Comparison of ENCODE assay signal across 17 mouse cellular contexts in genomic region chr17:75808524-75809326, GRCm38 (mm10).
DNase-seq lines count a peak whose midpoint lies in the region; ATAC-seq lines count a peak whose summit lies in the region.
"Had no signal": no experiment of that assay in that cellular context is flagged by ENCODE, and none has a peak within 500 bp of the region (broad histone marks: within the 10 kb centered on the region; RNA-seq: fewer than 3 reads in every experiment).

No protein-coding gene starts in this region.

- no peak for DNase-seq in forebrain, embryonic 11.5 days (ENCODE audit: low spot score)
- DNase-seq in forebrain, embryonic 10.5 days (ENCODE audit: extremely low spot score, low spot score), result no peak
- DNase-seq in midbrain, embryonic 11.5 days (ENCODE audit: low spot score, missing footprints), result no peak
- DNase-seq in midbrain, embryonic 10.5 days (ENCODE audit: low spot score), result no peak
- no peak for DNase-seq in natural killer cell, adult 2 months (ENCODE audit: low spot score in 2 of 2)
- no peak for DNase-seq in c-Kit-positive CD71-positive TER-119-positive erythroid progenitor cells, embryonic 14.5 days (ENCODE audit: low spot score)
- DNase-seq: cerebellum, adult 11-12 months; gastrocnemius, postnatal 10 days; heart, adult 2 months; heart, postnatal 10 days; layer of hippocampus, adult 9-11 months; lung, adult 2 months had no signal

- peaks cover 11% of the 10 kb centered on the region for H3K27me3 ChIP-seq in forebrain, embryonic 11.5 days (ENCODE audit: control insufficient read depth, insufficient read depth, low read length)
- peaks cover 88% of the 10 kb centered on the region for H3K27me3 ChIP-seq in forebrain, embryonic 10.5 days (ENCODE audit: poor library complexity, severe bottlenecking)
- H3K27me3 ChIP-seq in midbrain, embryonic 11.5 days (ENCODE audit: control insufficient read depth, insufficient read depth, low read length), result no peaks in the 10 kb centered on the region
- no peaks in the 10 kb centered on the region for H3K27me3 ChIP-seq in midbrain, embryonic 10.5 days (ENCODE audit: low read depth, poor library complexity, severe bottlenecking)
- peaks cover 35% of the 10 kb centered on the region for H3K27me3 ChIP-seq in forebrain, embryonic 12.5 days
- H3K27me3 ChIP-seq in liver, embryonic 16.5 days (ENCODE audit: control insufficient read depth, insufficient read depth, low read depth, low read length), result no peaks in the 10 kb centered on the region
- H3K27me3 ChIP-seq: embryonic facial prominence, embryonic 15.5 days had no signal

- H3K9ac ChIP-seq in forebrain, embryonic 11.5 days (ENCODE audit: low read length), result no peak overlapping the region
- no peak overlapping the region for H3K9ac ChIP-seq in midbrain, embryonic 11.5 days (ENCODE audit: low read length)
- no peak overlapping the region for H3K9ac ChIP-seq in forebrain, embryonic 12.5 days
- H3K9ac ChIP-seq in liver, embryonic 16.5 days (ENCODE audit: low read depth, low read length), result no peak overlapping the region
- H3K9ac ChIP-seq: embryonic facial prominence, embryonic 15.5 days had no signal

- no peak overlapping the region for H3K27ac ChIP-seq in forebrain, embryonic 11.5 days (ENCODE audit: low read depth, low read length)
- H3K27ac ChIP-seq in forebrain, embryonic 10.5 days, result no peak overlapping the region
- no peak overlapping the region for H3K27ac ChIP-seq in midbrain, embryonic 11.5 days (ENCODE audit: low read depth, low read length)
- H3K27ac ChIP-seq in midbrain, embryonic 10.5 days (replicated peaks), result no peak overlapping the region
- H3K27ac ChIP-seq in forebrain, embryonic 12.5 days, result no peak overlapping the region
- H3K27ac ChIP-seq in liver, embryonic 16.5 days (ENCODE audit: low read length), result peak overlapping the region; percentile 70
- H3K27ac ChIP-seq: embryonic facial prominence, embryonic 15.5 days; heart, adult 2 months; macrophage had no signal

- peak; percentile 82 for ATAC-seq in forebrain, embryonic 11.5 days (replicated peaks; ENCODE audit: low FRiP score)
- ATAC-seq in midbrain, embryonic 11.5 days (ENCODE audit: low FRiP score), result peak; percentile 61
- ATAC-seq in forebrain, embryonic 12.5 days (ENCODE audit: low FRiP score), result peak; percentile 85
- peak; percentile 48 for ATAC-seq in liver, embryonic 16.5 days (ENCODE audit: low read depth)
- ATAC-seq: inflammation-experienced regulatory T-cells, adult 6 months had no signal

- no peak overlapping the region for H3K4me3 ChIP-seq in forebrain, embryonic 11.5 days (ENCODE audit: low read depth, low read length)
- H3K4me3 ChIP-seq in forebrain, embryonic 10.5 days, result no peak overlapping the region
- H3K4me3 ChIP-seq in midbrain, embryonic 11.5 days (ENCODE audit: low read depth, low read length), result no peak overlapping the region
- no peak overlapping the region for H3K4me3 ChIP-seq in midbrain, embryonic 10.5 days
- no peak overlapping the region for H3K4me3 ChIP-seq in forebrain, embryonic 12.5 days (replicated peaks)
- H3K4me3 ChIP-seq in liver, embryonic 16.5 days (ENCODE audit: low read depth, low read length), result no peak overlapping the region
- H3K4me3 ChIP-seq: embryonic facial prominence, embryonic 15.5 days; heart, adult 2 months had no signal

- no peaks in the 10 kb centered on the region for H3K36me3 ChIP-seq in forebrain, embryonic 11.5 days (ENCODE audit: control insufficient read depth, insufficient read depth, low read length)
- no peaks in the 10 kb centered on the region for H3K36me3 ChIP-seq in forebrain, embryonic 10.5 days (replicated peaks)
- H3K36me3 ChIP-seq in midbrain, embryonic 11.5 days (ENCODE audit: control insufficient read depth, insufficient read depth, low read length), result no peaks in the 10 kb centered on the region
- no peaks in the 10 kb centered on the region for H3K36me3 ChIP-seq in midbrain, embryonic 10.5 days
- H3K36me3 ChIP-seq in forebrain, embryonic 12.5 days (replicated peaks), result no peaks in the 10 kb centered on the region
- no peaks in the 10 kb centered on the region for H3K36me3 ChIP-seq in liver, embryonic 16.5 days (ENCODE audit: control insufficient read depth, insufficient read depth)
- H3K36me3 ChIP-seq: embryonic facial prominence, embryonic 15.5 days had no signal

- 32% methylated on average over 6 of the region's 6 CpGs for whole genome bisulfite sequencing in forebrain, embryonic 11.5 days
- WGBS in forebrain, embryonic 10.5 days, result 37% methylated on average over 6 of the region's 6 CpGs
- WGBS in midbrain, embryonic 11.5 days, result 49% methylated on average over 6 of the region's 6 CpGs
- 53% methylated on average over 6 of the region's 6 CpGs for WGBS in midbrain, embryonic 10.5 days
- WGBS in forebrain, embryonic 12.5 days, result 26% methylated on average over 6 of the region's 6 CpGs
- 57% methylated on average over 6 of the region's 6 CpGs for WGBS in liver, embryonic 16.5 days (ENCODE audit: insufficient replicate concordance)

- no peaks in the 10 kb centered on the region; the same call in 1 of the 2 replicates for H3K4me1 ChIP-seq in forebrain, embryonic 11.5 days (replicated peaks; ENCODE audit: control insufficient read depth, insufficient read depth, low read length)
- peaks cover 47% of the 10 kb centered on the region for H3K4me1 ChIP-seq in forebrain, embryonic 10.5 days
- no peaks in the 10 kb centered on the region; the same call in 1 of the 2 replicates for H3K4me1 ChIP-seq in midbrain, embryonic 11.5 days (ENCODE audit: control insufficient read depth, insufficient read depth, low read length)
- H3K4me1 ChIP-seq in midbrain, embryonic 10.5 days, result peaks cover 30% of the 10 kb centered on the region
- peaks cover 16% of the 10 kb centered on the region; the same call in 1 of the 2 replicates for H3K4me1 ChIP-seq in forebrain, embryonic 12.5 days
- peaks cover 21% of the 10 kb centered on the region for H3K4me1 ChIP-seq in liver, embryonic 16.5 days (ENCODE audit: control insufficient read depth, low read depth, low read length)

- no peaks in the 10 kb centered on the region for H3K9me3 ChIP-seq in forebrain, embryonic 11.5 days (ENCODE audit: control insufficient read depth, low read length)
- H3K9me3 ChIP-seq in forebrain, embryonic 10.5 days, result no peaks in the 10 kb centered on the region
- H3K9me3 ChIP-seq in midbrain, embryonic 11.5 days (ENCODE audit: control insufficient read depth, low read length), result no peaks in the 10 kb centered on the region
- H3K9me3 ChIP-seq in midbrain, embryonic 10.5 days (replicated peaks), result no peaks in the 10 kb centered on the region
- no peaks in the 10 kb centered on the region for H3K9me3 ChIP-seq in forebrain, embryonic 12.5 days
- H3K9me3 ChIP-seq in liver, embryonic 16.5 days (replicated peaks; ENCODE audit: control insufficient read depth, low read length), result no peaks in the 10 kb centered on the region
- H3K9me3 ChIP-seq: embryonic facial prominence, embryonic 15.5 days had no signal

- H3K4me2 ChIP-seq in forebrain, embryonic 11.5 days (ENCODE audit: low read depth, low read length, severe bottlenecking), result no peak overlapping the region
- no peak overlapping the region for H3K4me2 ChIP-seq in midbrain, embryonic 11.5 days
- H3K4me2 ChIP-seq in forebrain, embryonic 12.5 days, result no peak overlapping the region; the same call in 1 of the 2 replicates
- no peak overlapping the region for H3K4me2 ChIP-seq in liver, embryonic 16.5 days (ENCODE audit: low read depth, low read length)
- H3K4me2 ChIP-seq: embryonic facial prominence, embryonic 15.5 days had no signal
